Mouse (Mus musculus) spleen, postnatal 36 days (tissue): ENCODE results near the gene Wdr20rt.
"Not testable (repeated sequence)": the region's sequence is repeated elsewhere in the genome, so short reads cannot be mapped to it uniquely, and the experiment has no call there.

Source experiments
- DNase-seq, 2 experiments: peaks; one replicate each; pipeline ENCODE4 v3.0.0; 2022; ENCODE audit warnings: low spot score in 2 of 2, mixed read lengths in 1 of 2

Gene Wdr20rt

GRCm38 (mm10) chr12:65225467-65225945 lies at the start of gene Wdr20rt:
TSS of gene Wdr20rt (plus strand) at chr12:65225517.
- DNase-seq: no peak

GRCm38 (mm10) chr12:65187365-65187764 lies 38.0 kb upstream of the Wdr20rt start:
- DNase-seq: no peak

GRCm38 (mm10) chr12:65189213-65189612 lies 36.1 kb upstream of the Wdr20rt start:
- no peak for DNase-seq

- DNase-seq: no peak
Measured at GRCm38 (mm10) chr12:65194003-65194530, 31.2 kb upstream of the Wdr20rt start.

- no peak for DNase-seq
Measured at GRCm38 (mm10) chr12:65201812-65202211, 23.5 kb upstream of the Wdr20rt start.

GRCm38 (mm10) chr12:65206431-65206830 lies 18.9 kb upstream of the Wdr20rt start:
- no peak for DNase-seq

- no peak for DNase-seq
Measured at GRCm38 (mm10) chr12:65216404-65216840, 8.9 kb upstream of the Wdr20rt start.

GRCm38 (mm10) chr12:65228628-65229027 lies 3.3 kb downstream of the Wdr20rt start:
- DNase-seq: no peak

- DNase-seq: no peak
Measured at GRCm38 (mm10) chr12:65229041-65229440, 3.7 kb downstream of the Wdr20rt start.

GRCm38 (mm10) chr12:65232801-65233200 lies 7.5 kb downstream of the Wdr20rt start:
- DNase-seq: not testable (repeated sequence)

- no peak for DNase-seq
Measured at GRCm38 (mm10) chr12:65250116-65250738, 24.9 kb downstream of the Wdr20rt start.

- DNase-seq: no peak
Measured at GRCm38 (mm10) chr12:65256887-65257286, 31.6 kb downstream of the Wdr20rt start.

- DNase-seq: no peak
Measured at GRCm38 (mm10) chr12:65258212-65259138, 33.2 kb downstream of the Wdr20rt start.

- DNase-seq: no peak
Measured at GRCm38 (mm10) chr12:65259139-65260111, 34.1 kb downstream of the Wdr20rt start.

- no peak for DNase-seq
Measured at GRCm38 (mm10) chr12:65268311-65268984, 43.1 kb downstream of the Wdr20rt start.

GRCm38 (mm10) chr12:65269406-65269805 lies 44.1 kb downstream of the Wdr20rt start:
- no peak for DNase-seq

GRCm38 (mm10) chr12:65273807-65274206 lies 48.5 kb downstream of the Wdr20rt start:
- no peak for DNase-seq
